In genomic region chr11:58329906-58330275, GRCm38 (mm10) we compare ENCODE assay signal across 8 mouse cellular contexts. TPM values are rescaled to one million over a fixed set of nuclear protein-coding genes. Genes with fewer than 3 reads are reported as not detected.
DNase-seq lines count a peak whose midpoint lies in the region; ATAC-seq and TF ChIP-seq lines count a peak whose summit lies in the region.

No protein-coding gene starts in this region.

- POLR2A ChIA-PET in Patski (lab: Charles Lee): interaction anchor here (0.6 to 1.5 kb wide), 2 partner anchors 10 to 83 kb away, joined by 3 read pairs; no protein-coding TSS in a partner anchor

- H3K4me2 ChIP-seq in heart, embryonic 13.5 days: peak overlapping the region; percentile 97

- CTCF ChIA-PET in Patski (lab: Charles Lee): interaction anchor here (1.2 to 2.1 kb wide), 2 partner anchors 22 to 105 kb away, joined by 3 to 6 read pairs; no protein-coding TSS in a partner anchor

- H3K4me3 ChIP-seq in heart, embryonic 13.5 days: peak overlapping the region; percentile 97
- peak overlapping the region; percentile 100 for H3K4me3 ChIP-seq in macrophage (ENCODE audit: inconsistent target)

- H3K27ac ChIP-seq in heart, embryonic 13.5 days (replicated peaks): peak overlapping the region; percentile 74
- H3K27ac ChIP-seq in macrophage: peak overlapping the region; percentile 90

- peak overlapping the region; percentile 97 for H3K9ac ChIP-seq in heart, embryonic 13.5 days

- no peak for TF ChIP-seq CTCF in Patski (IDR thresholded peaks at IDR 0.05)

- no peak for ATAC-seq in heart, embryonic 13.5 days (ENCODE audit: extremely low read depth, insufficient number of reproducible peaks, low FRiP score, low TSS enrichment)
- peak; percentile 3 for ATAC-seq in Patski
- ATAC-seq in hematopoietic stem cell, adult 5-6 weeks (replicated peaks in 1 of 2; ENCODE audit: insufficient read depth in 1 of 2, low FRiP score in 2 of 2, low TSS enrichment in 1 of 2, low read depth in 1 of 2, poor library complexity in 2 of 2, severe bottlenecking in 2 of 2): peak; percentile 26 to 38

- in situ Hi-C loops in Patski (cut with MboI; ENCODE audit: low pct_unique_long_range_greater_than_20kb): loop anchor here (25.0 kb wide), 1 partner anchor 1357 kb away; no protein-coding TSS in a partner anchor

- peaks cover 51% of the 10 kb centered on the region for H3K4me1 ChIP-seq in heart, embryonic 13.5 days

- H3K27me3 ChIP-seq in heart, embryonic 13.5 days (replicated peaks): no peaks in the 10 kb centered on the region
- H3K27me3 ChIP-seq in Patski: no peaks in the 10 kb centered on the region

- peaks cover 90% of the 10 kb centered on the region for H3K79me2 ChIP-seq in macrophage (ENCODE audit: inconsistent target)

- no peaks in the 10 kb centered on the region for H3K9me3 ChIP-seq in heart, embryonic 13.5 days

- peaks cover 46% of the 10 kb centered on the region for H3K36me3 ChIP-seq in heart, embryonic 13.5 days
- 0 out of 2 replicates have a peak, but pooled peaks cover 6% of the 10 kb centered on the region for H3K36me3 ChIP-seq in macrophage (ENCODE audit: inconsistent target)

- WGBS in heart, embryonic 13.5 days: under 1% methylated on average over 21 of the region's 21 CpGs
- under 1% methylated on average over 21 of the region's 21 CpGs for WGBS in macrophage (ENCODE audit: missing documents)

- DNase-seq in heart, adult 9 months (ENCODE audit: low spot score in 2 of 2): no peak
- no peak for DNase-seq in Patski (ENCODE audit: low read depth, low spot score)
- DNase-seq in thymus, postnatal 4 days: no peak
- no peak for DNase-seq in thymus, postnatal 14 days
- DNase-seq in urinary bladder, postnatal 25 days (ENCODE audit: low spot score): no peak

RNA-seq across cellular contexts. Expression of gene Zfp672, which starts 0.2 kb away (rescaled TPM):
- polyA plus RNA-seq in heart, embryonic 13.5 days (2015; fragmentation: Nextera tagmentation; extraction: Ambion mirVana): 27.7 and 28.6 TPM in 2 replicates
- polyA plus RNA-seq in Patski (2021) (23.1 TPM), macrophage (2018) (7.9 to 19.4 TPM (median 9.7 TPM) in 3 replicates)
- 34.0 and 54.5 TPM in 2 replicates for total RNA-seq in hematopoietic stem cell, adult 5-6 weeks (2017)
- total RNA-seq in macrophage (2018; cell fraction: chromatin; rRNA removed): 10 to 100 TPM; 10.4 to 75.2 (median 32.9) TPM
- 10 to 100 TPM in 15 of 26 experiments, 1 to 10 TPM in 11; 5.9 to 17.7 (median 10.2) TPM for total RNA-seq in macrophage (2018; cell fraction: cytosol; rRNA removed)
- 10 to 100 TPM in 24 of 26 experiments, 1 to 10 TPM in 2; 9.0 to 74.0 (median 25.2) TPM for total RNA-seq in macrophage (2018; cell fraction: nucleus; rRNA removed)

RNA-seq across cellular contexts. Expression of gene Sh3bp5l, which starts 0.6 kb away (rescaled TPM):
- 24.0 and 25.3 TPM in 2 replicates for polyA plus RNA-seq in heart, embryonic 13.5 days (2015; fragmentation: Nextera tagmentation; extraction: Ambion mirVana)
- polyA plus RNA-seq in Patski (2021): 55.4 TPM
- total RNA-seq in hematopoietic stem cell, adult 5-6 weeks (2017): 35.5 and 36.7 TPM in 2 replicates
- total RNA-seq in macrophage (2018; cell fraction: chromatin; rRNA removed): 10 to 100 TPM in 15 of 26 experiments, 1 to 10 TPM in 11; 1.2 to 27.2 (median 12.7) TPM
- 10 to 100 TPM in 8 of 26 experiments, 1 to 10 TPM in 18; 3.8 to 14.7 (median 7.7) TPM for total RNA-seq in macrophage (2018; cell fraction: cytosol; rRNA removed)
- 10 to 100 TPM in 12 of 26 experiments, 1 to 10 TPM in 14; 3.1 to 21.4 (median 9.1) TPM for total RNA-seq in macrophage (2018; cell fraction: nucleus; rRNA removed)
- polyA plus RNA-seq in macrophage (2018): 6.4 to 11.1 TPM (median 8.6 TPM) in 3 replicates

RNA-seq across cellular contexts. Expression of gene Zfp692, which starts 23.0 kb away (rescaled TPM):
- 12.4 and 15.5 TPM in 2 replicates for polyA plus RNA-seq in heart, embryonic 13.5 days (2015; fragmentation: Nextera tagmentation; extraction: Ambion mirVana)
- polyA plus RNA-seq in Patski (2021): 25.0 TPM
- total RNA-seq in hematopoietic stem cell, adult 5-6 weeks (2017): 16.2 and 23.3 TPM in 2 replicates
- total RNA-seq in macrophage (2018; cell fraction: chromatin; rRNA removed): 10 to 100 TPM; 20.4 to 65.9 (median 47.6) TPM
- total RNA-seq in macrophage (2018; cell fraction: cytosol; rRNA removed): 1 to 10 TPM in 25 of 26 experiments, under 1 TPM in 1; 0.86 to 3.7 (median 2.1) TPM
- 10 to 100 TPM; 12.0 to 60.5 (median 31.9) TPM for total RNA-seq in macrophage (2018; cell fraction: nucleus; rRNA removed)
- polyA plus RNA-seq in macrophage (2018): 2.9 to 5.3 TPM (median 4.7 TPM) in 3 replicates

RNA-seq across cellular contexts. Expression of gene Lypd8, which starts 49.0 kb away (rescaled TPM):
- polyA plus RNA-seq in heart, embryonic 13.5 days (2015; fragmentation: Nextera tagmentation; extraction: Ambion mirVana): not detected in 2 replicates
- polyA plus RNA-seq in Patski (2021) (not detected), macrophage (2018) (not detected in 3 replicates)
- total RNA-seq in hematopoietic stem cell, adult 5-6 weeks (2017): not detected in 2 replicates
- not detected for total RNA-seq in macrophage (2018; cell fraction: chromatin; rRNA removed)
- total RNA-seq in macrophage (2018; cell fraction: cytosol; rRNA removed): not detected
- not detected for total RNA-seq in macrophage (2018; cell fraction: nucleus; rRNA removed)

RNA-seq across cellular contexts. Expression of gene 4930438A08Rik, which starts 55.3 kb away (rescaled TPM):
- polyA plus RNA-seq in heart, embryonic 13.5 days (2015; fragmentation: Nextera tagmentation; extraction: Ambion mirVana): not detected in 2 replicates
- not detected for polyA plus RNA-seq in Patski (2021)
- 2.7 and 10.8 TPM in 2 replicates for total RNA-seq in hematopoietic stem cell, adult 5-6 weeks (2017)
- total RNA-seq in macrophage (2018; cell fraction: chromatin; rRNA removed): 1 to 10 TPM in 1 of 26 experiments, under 1 TPM in 9, not detected in 16; 0.33 to 1.7 (median 0.53) TPM
- under 1 TPM in 12 of 26 experiments, not detected in 14; 0.05 to 0.17 (median 0.08) TPM for total RNA-seq in macrophage (2018; cell fraction: cytosol; rRNA removed)
- under 1 TPM in 4 of 26 experiments, not detected in 22; 0.33 to 0.91 (median 0.53) TPM for total RNA-seq in macrophage (2018; cell fraction: nucleus; rRNA removed)
- polyA plus RNA-seq in macrophage (2018): 0.17 TPM in 1 of 3 replicates, not detected in the others
